ENCODE assay signal across 16 mouse cellular contexts in the genomic region with DNA sequence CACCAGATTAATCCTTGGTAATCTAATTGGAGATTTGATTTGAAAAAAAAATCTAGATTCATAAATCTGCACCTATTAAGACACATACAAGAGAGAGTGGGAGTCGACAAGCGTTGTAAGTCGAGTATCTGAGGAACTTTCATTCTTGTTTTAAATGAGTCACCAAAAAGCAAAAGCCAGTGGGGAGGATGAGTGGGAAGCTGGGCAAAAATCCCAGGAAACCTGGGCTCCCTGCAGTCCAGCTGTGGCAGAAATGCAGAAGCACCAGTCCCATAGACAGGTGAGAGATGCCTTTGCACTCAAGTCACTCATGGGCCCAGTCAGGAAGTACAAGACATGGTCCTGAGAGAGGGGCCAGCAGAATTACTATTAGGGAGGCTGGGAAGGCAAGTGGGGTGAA.
A peak's percentile ranks its signal among the peaks of the same experiment; 100 is the strongest.
DNase-seq lines count a peak whose midpoint lies in the region; ATAC-seq and TF ChIP-seq lines count a peak whose summit lies in the region.
"Had no signal": no experiment of that assay in that cellular context is flagged by ENCODE, and none has a peak within 500 bp of the region (broad histone marks: within the 10 kb centered on the region; RNA-seq: fewer than 3 reads in every experiment).

No protein-coding gene starts in this region.

- intact Hi-C loops in left cerebral cortex, postnatal 10 days (cut with DNase I) = no loop called here
- intact Hi-C loops in left cerebral cortex, postnatal 36 days (cut with DNase I) = loop anchor here (5.0 kb wide), 1 partner anchor 906 kb away; a partner anchor contains a TSS

- no peak for TF ChIP-seq CTCF in embryonic fibroblast, embryonic 13.5 days (IDR thresholded peaks at IDR 0.05; ENCODE audit: borderline replicate concordance, insufficient read depth, low read length)

- no peak for TF ChIP-seq POLR2A in embryonic fibroblast, embryonic 13.5 days (IDR thresholded peaks at IDR 0.05; ENCODE audit: low read depth, low read length)

- peak; percentile 33 to 42 for DNase-seq in left cerebral cortex, adult 18-20 months (ENCODE audit: low spot score in 2 of 2)
- no peak for DNase-seq in left cerebral cortex, postnatal 10 days (ENCODE audit: extremely low spot score in 1 of 2, low spot score in 2 of 2)
- DNase-seq in right cerebral cortex, adult 2 months (ENCODE audit: low spot score in 2 of 2) = peak; percentile 47 to 60
- DNase-seq in right cerebral cortex, postnatal 14 days = no peak
- peak; percentile 15 to 33 for DNase-seq in left cerebral cortex, postnatal 36 days (ENCODE audit: low spot score in 2 of 2)
- DNase-seq: cerebellum, adult 2 months; heart, adult 18-20 months had no signal

- no peak for ATAC-seq in megakaryocyte progenitor cell, adult 5-6 weeks (replicated peaks; ENCODE audit: poor library complexity)
- ATAC-seq: forebrain, embryonic 14.5 days; hindbrain, embryonic 16.5 days had no signal

- no peaks in the 10 kb centered on the region for H3K4me1 ChIP-seq in embryonic fibroblast, embryonic 13.5 days (ENCODE audit: control insufficient read depth, insufficient read depth, low read length)
- H3K4me1 ChIP-seq: embryonic facial prominence, embryonic 10.5 days; forebrain, embryonic 10.5 days; heart, embryonic 10.5 days; hindbrain, embryonic 12.5 days had no signal

- H3K27ac ChIP-seq in embryonic fibroblast, embryonic 13.5 days (ENCODE audit: insufficient read depth, low read length) = peak overlapping the region; percentile 46
- H3K27ac ChIP-seq: embryonic facial prominence, embryonic 10.5 days; forebrain, embryonic 10.5 days; heart, embryonic 10.5 days; hindbrain, embryonic 12.5 days had no signal

- H3K4me3 ChIP-seq in embryonic fibroblast, embryonic 13.5 days (ENCODE audit: insufficient read depth, low read length) = no peak overlapping the region
- H3K4me3 ChIP-seq: embryonic facial prominence, embryonic 10.5 days; erythroblast, embryonic 14.5 days; forebrain, embryonic 10.5 days; heart, embryonic 10.5 days; hindbrain, embryonic 12.5 days had no signal

Comparison
In these comparisons a context has a peak if more than half of its experiments do, and no peak if none do; other contexts are left out.
1. DNase-seq: peak in left cerebral cortex, adult 18-20 months (2 of 2), right cerebral cortex, adult 2 months (2 of 2) and left cerebral cortex, postnatal 36 days (2 of 2); none in left cerebral cortex, postnatal 10 days (0 of 2) and right cerebral cortex, postnatal 14 days (single experiment).